Mouse (Mus musculus): ENCODE results near the gene Ugt1a6b. TPM values are rescaled to one million over a fixed set of nuclear protein-coding genes. Genes with fewer than 3 reads are reported as not detected.

Ugt1a6b gene
- polyA plus RNA-seq, 1 experiment from 2014 or later = 0.48 TPM

DNA sequence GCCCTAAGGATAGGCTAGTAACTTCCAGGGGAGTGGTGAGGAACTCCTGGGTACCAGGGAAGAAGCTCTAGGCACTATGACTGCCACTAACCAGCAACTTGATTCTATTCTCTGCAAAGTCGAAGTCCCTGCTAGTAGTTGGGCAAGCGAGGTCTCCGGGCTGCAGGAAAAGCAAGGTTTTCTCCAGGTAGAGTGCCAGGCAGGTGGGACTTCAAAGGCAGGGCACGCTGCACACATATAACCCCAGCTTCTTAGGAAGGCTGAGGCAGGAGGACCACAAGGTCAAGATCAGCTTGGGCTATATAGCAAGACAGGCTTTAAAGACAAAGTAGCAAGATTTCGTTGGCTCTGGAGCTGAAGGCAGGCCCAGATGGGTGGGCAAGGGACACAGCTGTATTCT is 160.7 kb downstream of the Ugt1a6b start:
- no peak for ATAC-seq
- Histone ChIP-seq H3K9ac (no peak overlapping the region), H3K4me2 (no peak overlapping the region), H3K9me3 (replicated peaks) (peaks cover 4% of the 10 kb centered on the region; the same call in 1 of the 2 replicates), H3K27ac (no peak overlapping the region), H3K4me3 (no peak overlapping the region), H3K36me3 (ENCODE audit: poor library complexity, severe bottlenecking) (peaks cover 98% of the 10 kb centered on the region), H3K4me1 (no peaks in the 10 kb centered on the region), H3K27me3 (no peaks in the 10 kb centered on the region)
- WGBS = 95% methylated on average over 5 of the region's 5 CpGs

DNA sequence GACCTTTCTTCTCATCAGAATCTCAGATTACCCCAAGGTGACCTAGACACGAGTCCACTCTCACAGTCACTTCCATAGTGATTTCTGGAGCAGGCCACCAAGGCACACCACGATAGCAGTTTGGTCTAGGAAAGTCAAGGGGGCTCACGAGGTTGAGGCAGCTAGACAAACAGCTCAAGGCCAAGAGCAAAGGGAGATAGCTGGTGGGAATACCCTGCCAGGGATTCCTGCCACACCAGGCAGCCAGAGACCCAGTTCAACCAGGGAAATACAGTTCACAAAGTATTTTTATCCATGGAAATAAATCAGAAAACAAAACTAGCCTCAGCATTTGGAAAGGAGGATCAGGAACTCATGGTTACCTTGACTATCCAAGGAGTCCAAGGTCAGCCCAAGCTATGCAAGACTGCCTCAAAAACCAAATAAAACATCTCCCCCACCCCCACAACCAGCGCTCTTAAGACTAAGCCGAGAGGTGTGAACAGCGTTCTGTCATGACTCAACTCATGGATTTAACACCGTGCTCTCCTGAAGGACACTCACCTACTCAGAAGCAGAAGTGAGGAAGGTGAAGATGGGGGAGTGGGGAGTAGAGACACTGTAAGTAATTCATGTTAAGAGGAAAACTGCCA is 161.3 kb downstream of the Ugt1a6b start:
- Histone ChIP-seq H3K36me3 (ENCODE audit: poor library complexity, severe bottlenecking) (peaks cover 100% of the 10 kb centered on the region), H3K9ac (no peak overlapping the region), H3K4me2 (no peak overlapping the region), H3K27ac (no peak overlapping the region), H3K4me1 (no peaks in the 10 kb centered on the region), H3K9me3 (replicated peaks) (peaks cover 1% of the 10 kb centered on the region; the same call in 1 of the 2 replicates), H3K27me3 (no peaks in the 10 kb centered on the region), H3K4me3 (no peak overlapping the region)
- no peak for ATAC-seq
- 90% methylated on average over 7 of the region's 7 CpGs for WGBS

GRCm38 (mm10) chr1:88264869-88265240 is 161.8 kb downstream of the Ugt1a6b start:
- no peak overlapping the region for H3K4me3 ChIP-seq
- peaks cover 100% of the 10 kb centered on the region for H3K36me3 ChIP-seq (ENCODE audit: poor library complexity, severe bottlenecking)
- no peak overlapping the region for H3K9ac ChIP-seq
- H3K4me2 ChIP-seq = no peak overlapping the region
- WGBS = 81% methylated on average over 4 of the region's 4 CpGs
- no peak overlapping the region for H3K27ac ChIP-seq
- no peak for ATAC-seq
- H3K27me3 ChIP-seq = no peaks in the 10 kb centered on the region
- H3K9me3 ChIP-seq (replicated peaks) = no peaks in the 10 kb centered on the region; the same call in 1 of the 2 replicates
- H3K4me1 ChIP-seq = no peaks in the 10 kb centered on the region

GRCm38 (mm10) chr1:88266123-88266522 is 163.1 kb downstream of the Ugt1a6b start:
- no peaks in the 10 kb centered on the region for H3K9me3 ChIP-seq (replicated peaks)
- no peak overlapping the region for H3K9ac ChIP-seq
- no peak overlapping the region for H3K27ac ChIP-seq
- ATAC-seq = no peak
- 90% methylated on average over 13 of the region's 13 CpGs for WGBS
- H3K4me3 ChIP-seq = no peak overlapping the region
- no peaks in the 10 kb centered on the region for H3K27me3 ChIP-seq
- H3K4me1 ChIP-seq = no peaks in the 10 kb centered on the region
- peaks cover 91% of the 10 kb centered on the region for H3K36me3 ChIP-seq (ENCODE audit: poor library complexity, severe bottlenecking)
- H3K4me2 ChIP-seq = no peak overlapping the region

GRCm38 (mm10) chr1:88267489-88267888 is 164.4 kb downstream of the Ugt1a6b start:
- 95% methylated on average over 6 of the region's 6 CpGs for WGBS
- peak; percentile 6; the same call in 1 of the 2 replicates for ATAC-seq
- Histone ChIP-seq H3K9ac (no peak overlapping the region), H3K27ac (no peak overlapping the region), H3K4me1 (no peaks in the 10 kb centered on the region), H3K9me3 (replicated peaks) (no peaks in the 10 kb centered on the region), H3K4me3 (no peak overlapping the region), H3K36me3 (ENCODE audit: poor library complexity, severe bottlenecking) (peaks cover 90% of the 10 kb centered on the region), H3K4me2 (no peak overlapping the region), H3K27me3 (no peaks in the 10 kb centered on the region)

DNA sequence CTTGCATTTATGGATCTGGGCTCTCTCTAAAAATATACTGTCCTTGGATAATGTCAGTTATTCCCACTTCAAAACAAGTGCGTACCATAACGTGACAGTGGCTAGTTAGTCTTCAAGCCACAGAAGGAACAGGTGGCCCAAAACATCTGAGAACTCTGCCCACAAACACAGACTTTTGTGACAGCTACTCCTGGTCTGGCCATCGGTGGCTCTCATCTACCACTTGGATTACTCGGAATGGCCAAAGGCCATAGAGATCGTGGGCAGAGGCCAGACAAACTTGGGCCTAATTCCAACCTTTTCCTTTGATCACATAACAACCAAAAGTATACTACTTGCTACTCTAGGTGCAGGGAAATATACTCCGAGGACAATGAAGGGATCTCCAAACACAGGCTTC is 165.0 kb downstream of the Ugt1a6b start:
- no peak overlapping the region for H3K4me2 ChIP-seq
- H3K4me3 ChIP-seq = no peak overlapping the region
- H3K27ac ChIP-seq = no peak overlapping the region
- no peaks in the 10 kb centered on the region for H3K9me3 ChIP-seq (replicated peaks)
- H3K27me3 ChIP-seq = no peaks in the 10 kb centered on the region
- no peak for ATAC-seq
- 89% methylated on average over 6 of the region's 6 CpGs for WGBS
- H3K9ac ChIP-seq = no peak overlapping the region
- peaks cover 89% of the 10 kb centered on the region for H3K36me3 ChIP-seq (ENCODE audit: poor library complexity, severe bottlenecking)
- no peaks in the 10 kb centered on the region for H3K4me1 ChIP-seq

Other genes starting within 250 kb of the Ugt1a6b start
- gene Dgkd, start 250.0 kb upstream of the Ugt1a6b start, polyA plus RNA-seq (2015; fragmentation: Nextera tagmentation; extraction: Ambion mirVana) = 36.6 and 43.6 TPM in 2 replicates
- 31.0 and 32.1 TPM in 2 replicates for gene Usp40, start 94.7 kb upstream of the Ugt1a6b start, polyA plus RNA-seq (2015; fragmentation: Nextera tagmentation; extraction: Ambion mirVana)
- not detected in 2 replicates for gene Ugt1a10, start 47.9 kb upstream of the Ugt1a6b start, polyA plus RNA-seq (2015; fragmentation: Nextera tagmentation; extraction: Ambion mirVana)
- not detected in 2 replicates for gene Ugt1a9, start 32.5 kb upstream of the Ugt1a6b start, polyA plus RNA-seq (2015; fragmentation: Nextera tagmentation; extraction: Ambion mirVana)
- gene Ugt1a8, start 15.4 kb upstream of the Ugt1a6b start, polyA plus RNA-seq (2015; fragmentation: Nextera tagmentation; extraction: Ambion mirVana) = not detected in 2 replicates
- 0.35 and 0.53 TPM in 2 replicates for gene Ugt1a7c, start 8.2 kb upstream of the Ugt1a6b start, polyA plus RNA-seq (2015; fragmentation: Nextera tagmentation; extraction: Ambion mirVana)
- 1.1 and 1.4 TPM in 2 replicates for gene Ugt1a6a, start 31.6 kb downstream of the Ugt1a6b start, polyA plus RNA-seq (2015; fragmentation: Nextera tagmentation; extraction: Ambion mirVana)
- not detected in 2 replicates for gene Ugt1a5, start 62.8 kb downstream of the Ugt1a6b start, polyA plus RNA-seq (2015; fragmentation: Nextera tagmentation; extraction: Ambion mirVana)
- gene Ugt1a2, start 97.3 kb downstream of the Ugt1a6b start, polyA plus RNA-seq (2015; fragmentation: Nextera tagmentation; extraction: Ambion mirVana) = not detected in 2 replicates
- gene Dnajb3, start 102.5 kb downstream of the Ugt1a6b start, polyA plus RNA-seq (2015; fragmentation: Nextera tagmentation; extraction: Ambion mirVana) = 11.1 and 12.5 TPM in 2 replicates
- gene Ugt1a1, start 108.7 kb downstream of the Ugt1a6b start, polyA plus RNA-seq (2015; fragmentation: Nextera tagmentation; extraction: Ambion mirVana) = not detected in 2 replicates
- gene Mroh2a, start 123.7 kb downstream of the Ugt1a6b start, polyA plus RNA-seq (2015; fragmentation: Nextera tagmentation; extraction: Ambion mirVana) = 1.7 TPM in 2 replicates
- 145 and 146 TPM in 2 replicates for gene Hjurp, start 174.4 kb downstream of the Ugt1a6b start, polyA plus RNA-seq (2015; fragmentation: Nextera tagmentation; extraction: Ambion mirVana)
- 0.06 TPM in 1 of 2 replicates, not detected in the other for gene Trpm8, start 174.4 kb downstream of the Ugt1a6b start, polyA plus RNA-seq (2015; fragmentation: Nextera tagmentation; extraction: Ambion mirVana)